Mouse (Mus musculus) left cerebral cortex, adult 8-10 months (tissue): Measurements from ENCODE around the gene Kbtbd2. TPM values are rescaled to one million over a fixed set of nuclear protein-coding genes. Genes with fewer than 3 reads are reported as not detected.

Experiments used
- DNase-seq, 2 experiments: peaks; one replicate each; pipeline ENCODE4 v3.0.0; 2022; ENCODE audit warnings: low spot score in 2 of 2
- total RNA-seq, 4 experiments: library from RNA; stranded (reverse); gene quantifications; 2 replicates each; pipeline ENCODE4 v1.2.4; 2022

Gene Kbtbd2
- 10 to 100 TPM; 56.2 to 67.0 (median 59.8) TPM for total RNA-seq

DNA sequence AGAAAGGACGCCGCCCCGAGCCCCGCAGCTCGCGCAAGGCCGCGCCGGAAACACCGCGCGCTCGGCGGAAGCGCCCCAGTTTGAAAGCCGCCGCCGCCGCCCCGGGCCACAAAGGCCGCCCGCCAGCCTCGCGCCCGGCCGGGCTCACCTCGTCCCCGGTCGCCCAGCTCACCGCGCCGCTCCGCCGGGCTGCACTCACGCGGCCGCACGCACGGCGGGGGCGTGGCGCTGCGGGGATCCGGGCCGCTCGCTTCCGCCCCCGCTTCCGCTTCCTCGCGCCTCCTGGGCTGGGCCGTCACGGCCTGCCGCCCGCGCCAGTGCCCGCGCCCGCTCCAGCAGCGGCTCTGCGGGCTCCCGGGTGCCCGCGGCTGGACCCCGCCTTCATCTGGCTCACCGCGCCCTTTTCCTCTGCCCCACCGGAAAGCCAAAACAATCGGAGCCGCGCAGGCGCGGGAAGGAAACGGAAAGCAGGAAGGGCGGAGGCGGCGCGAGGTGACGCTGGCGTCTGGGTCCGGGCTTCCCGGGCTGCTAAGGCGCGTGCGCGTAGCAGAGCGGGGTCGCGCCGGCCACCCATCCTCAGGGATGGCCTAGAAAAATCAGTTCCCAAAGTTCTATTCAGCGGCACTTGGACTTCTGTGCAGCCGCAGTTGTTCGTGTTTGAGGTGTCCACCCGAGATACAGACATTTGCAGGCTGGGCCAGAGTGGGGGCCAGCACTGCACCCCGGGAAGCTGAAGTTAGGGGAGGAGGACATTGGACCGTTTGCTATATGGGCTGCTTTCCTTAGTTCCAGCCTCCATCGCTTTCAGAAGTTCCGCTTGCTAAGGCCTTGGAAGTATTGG, at the start of gene Kbtbd2:
Gene Kbtbd2 (minus strand): TSS at position 503 of the 841 bp plus-strand sequence.
- DNase-seq, result peak; percentile 91 to 92

GRCm38 (mm10) chr6:56844365-56844764, 46.8 kb upstream of the Kbtbd2 start:
- DNase-seq, result no peak

- DNase-seq, result no peak
These were observed 45.6 kb upstream of the Kbtbd2 start for GRCm38 (mm10) chr6:56843229-56843628.

DNA sequence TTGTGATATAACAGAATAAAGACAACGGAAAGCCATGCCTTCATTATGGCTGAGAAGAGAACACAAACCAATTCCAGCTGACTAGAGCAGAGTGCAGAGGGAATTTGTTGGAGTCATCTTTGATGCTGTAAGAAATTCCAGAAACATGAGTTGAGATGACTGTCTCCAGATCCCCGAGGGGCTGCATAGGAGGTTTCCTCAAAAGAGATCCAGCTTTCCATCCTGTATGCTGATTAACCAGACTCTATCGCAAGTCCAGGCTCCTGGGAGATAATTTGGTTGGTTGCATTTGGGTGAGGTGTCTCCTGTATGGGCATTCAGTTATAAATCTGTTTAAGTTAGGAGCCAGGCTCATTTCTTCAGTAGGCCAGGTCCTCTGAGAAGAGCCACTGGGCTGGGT, 40.0 kb upstream of the Kbtbd2 start:
- no peak for DNase-seq

GRCm38 (mm10) chr6:56837166-56837565, 39.6 kb upstream of the Kbtbd2 start:
- no peak for DNase-seq

DNA sequence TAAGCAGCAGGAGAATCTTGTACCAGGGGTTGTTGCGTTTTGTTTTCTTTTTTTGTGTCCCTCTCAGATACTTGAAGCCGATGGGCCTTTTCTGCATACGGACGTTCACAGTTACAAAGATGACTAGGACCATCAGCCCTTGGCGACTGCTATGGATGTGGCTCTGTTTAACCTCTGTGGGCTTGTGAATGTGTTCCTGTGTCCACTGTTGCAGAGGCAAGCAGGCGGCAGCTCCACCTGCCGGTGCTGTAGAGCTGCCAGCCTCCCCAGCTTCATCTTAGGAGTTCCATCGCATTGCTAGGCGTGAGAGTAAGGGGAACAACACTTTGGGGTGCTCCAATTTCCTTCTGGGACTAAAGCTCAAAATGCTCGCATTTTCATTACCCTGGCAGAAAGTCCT, 37.9 kb upstream of the Kbtbd2 start:
- no peak for DNase-seq

DNA sequence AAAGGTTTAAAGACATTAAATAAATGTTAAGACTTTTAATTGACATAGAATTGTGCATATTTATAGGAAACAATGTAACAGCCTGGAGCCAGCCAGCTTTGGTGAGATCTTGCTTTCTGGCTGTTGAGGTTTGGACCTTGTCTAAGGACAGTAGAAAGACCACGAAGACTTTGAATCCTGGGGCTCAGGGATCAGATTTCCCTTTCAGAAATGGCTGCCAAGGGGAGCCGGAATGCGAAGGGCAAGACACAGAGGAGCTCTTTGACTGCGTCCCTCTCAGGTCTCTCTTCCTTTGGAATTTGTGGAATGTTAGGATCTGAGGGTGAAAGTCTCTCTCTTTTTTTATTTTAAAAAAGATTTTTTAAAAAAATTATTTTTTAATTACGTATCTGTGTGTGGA, 37.2 kb upstream of the Kbtbd2 start:
- DNase-seq, result no peak

DNA sequence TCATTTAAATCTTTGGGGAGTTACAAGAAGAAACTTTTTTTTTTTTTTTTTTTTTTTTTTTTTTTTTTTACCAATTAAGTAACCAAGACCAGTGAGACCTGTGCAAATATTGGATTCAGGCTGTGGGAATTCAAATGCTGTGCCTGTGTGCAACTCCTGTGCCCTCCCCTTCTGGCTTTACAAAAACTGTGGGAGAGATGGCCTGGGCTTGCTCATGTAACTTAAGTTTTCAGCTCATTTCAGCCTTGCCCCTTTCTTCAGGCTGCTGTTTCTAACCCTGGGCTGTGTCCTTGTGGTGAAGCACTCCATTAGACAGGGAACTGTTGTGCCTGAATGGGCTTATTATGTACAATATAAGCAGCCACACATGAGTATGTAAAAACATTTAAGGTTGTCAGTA, 35.2 kb upstream of the Kbtbd2 start:
- no peak for DNase-seq

DNA sequence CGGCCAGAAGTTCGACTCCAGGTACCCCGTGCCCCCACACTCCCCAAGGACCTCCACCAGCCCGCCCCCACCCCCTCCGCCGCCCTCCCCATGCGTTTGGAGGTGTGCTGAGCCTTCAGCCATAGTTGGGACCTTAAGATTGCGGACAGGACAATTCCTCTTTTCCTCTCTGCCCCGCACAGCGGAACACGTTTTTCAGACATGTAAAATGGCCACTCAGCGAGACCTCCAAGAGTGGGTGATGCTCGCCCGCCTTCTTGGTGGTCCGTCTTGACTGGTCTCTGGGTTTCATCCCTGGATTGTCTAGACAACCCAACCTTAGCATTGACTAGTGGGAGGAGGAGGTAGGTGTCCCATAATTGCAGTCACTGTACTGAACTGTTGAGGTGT, 34.8 kb upstream of the Kbtbd2 start:
- DNase-seq, result no peak

GRCm38 (mm10) chr6:56831697-56832406, 34.2 kb upstream of the Kbtbd2 start, which contains the start of gene Fkbp9:
Gene Fkbp9, plus strand, starts transcription at chr6:56832059.
- peak; percentile 17 to 46 for DNase-seq

GRCm38 (mm10) chr6:56825657-56826056, 28.0 kb upstream of the Kbtbd2 start:
- DNase-seq, result no peak

DNA sequence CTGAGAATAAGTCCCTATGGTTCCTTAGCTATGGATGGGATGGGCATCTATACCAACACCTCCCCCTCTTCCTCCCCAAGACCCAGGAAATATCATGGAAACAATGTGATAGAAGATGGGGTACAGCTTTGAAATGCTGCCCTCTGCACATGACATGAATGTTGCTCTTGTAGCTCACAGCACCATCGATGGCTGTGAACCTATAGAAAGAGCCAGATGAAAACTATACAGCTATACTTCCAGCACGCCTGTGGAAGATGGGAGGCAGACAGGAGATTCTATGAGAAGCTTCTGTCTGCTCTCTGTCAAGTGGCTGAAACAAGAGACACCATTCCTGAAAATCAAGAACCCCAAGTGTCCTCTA, 21.5 kb upstream of the Kbtbd2 start:
- DNase-seq, result no peak

GRCm38 (mm10) chr6:56818436-56819123, 21.0 kb upstream of the Kbtbd2 start:
- DNase-seq, result no peak

DNA sequence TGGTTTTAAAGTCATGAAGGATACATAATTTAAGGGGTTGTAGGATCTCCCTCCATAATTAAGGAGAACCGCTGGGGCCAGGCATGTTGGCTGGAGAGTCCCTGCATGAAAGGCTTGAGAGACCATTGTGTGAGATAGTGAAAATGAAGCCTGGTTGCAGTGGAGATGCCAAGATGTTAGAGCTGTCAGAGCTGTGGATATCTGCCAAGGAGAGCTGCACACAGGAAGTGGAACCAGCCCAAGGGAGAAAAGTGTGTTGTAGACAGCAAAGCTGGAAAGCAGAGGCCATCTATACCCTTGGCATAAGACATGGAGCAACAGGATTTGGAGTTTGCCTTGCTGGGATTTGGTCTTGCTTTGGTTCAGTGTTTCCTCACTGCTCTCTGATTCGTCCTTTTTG, 15.7 kb upstream of the Kbtbd2 start:
- no peak for DNase-seq

GRCm38 (mm10) chr6:56808656-56809055, 11.0 kb upstream of the Kbtbd2 start:
- peak in 1 of 2 experiments; percentile 18 for DNase-seq

- DNase-seq, result peak in 1 of 2 experiments; percentile 59
These were observed 8.6 kb upstream of the Kbtbd2 start for GRCm38 (mm10) chr6:56806195-56806594.

DNA sequence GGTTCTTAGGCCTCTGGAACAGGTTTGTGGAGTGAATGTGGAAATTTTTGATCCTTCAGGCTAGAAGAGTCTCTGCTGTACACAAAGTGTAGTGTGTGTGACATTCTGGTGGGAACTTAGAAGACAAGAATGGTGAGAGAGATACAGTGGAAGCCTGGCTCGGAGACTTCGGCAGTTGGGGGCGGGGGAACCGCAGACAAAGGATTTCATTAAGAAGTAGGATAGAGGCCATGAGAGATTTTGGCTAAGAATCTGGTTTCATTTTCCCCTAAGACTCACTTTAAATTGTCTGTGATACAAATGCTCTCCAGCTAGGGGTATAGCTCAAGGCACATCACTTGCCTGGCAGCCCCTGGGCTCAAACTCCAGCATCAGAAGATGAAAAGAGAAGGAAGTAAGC, 7.4 kb upstream of the Kbtbd2 start:
- DNase-seq, result no peak

DNA sequence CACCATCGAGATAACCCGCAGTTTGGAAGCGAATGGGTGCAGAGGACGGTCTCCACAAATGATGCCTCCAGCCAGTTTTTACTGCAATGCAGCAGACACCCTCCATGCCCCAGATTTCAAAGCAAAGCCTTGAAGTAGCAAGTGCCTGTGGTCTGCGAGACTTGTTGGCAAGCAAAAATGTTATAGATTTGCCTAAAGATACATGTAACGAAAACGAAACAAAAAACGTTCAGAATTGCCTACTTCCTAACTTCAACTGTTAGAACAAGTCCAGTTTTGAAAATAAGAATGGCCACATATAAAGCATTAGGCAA, 496 bp upstream of the Kbtbd2 start:
- DNase-seq, result no peak

DNA sequence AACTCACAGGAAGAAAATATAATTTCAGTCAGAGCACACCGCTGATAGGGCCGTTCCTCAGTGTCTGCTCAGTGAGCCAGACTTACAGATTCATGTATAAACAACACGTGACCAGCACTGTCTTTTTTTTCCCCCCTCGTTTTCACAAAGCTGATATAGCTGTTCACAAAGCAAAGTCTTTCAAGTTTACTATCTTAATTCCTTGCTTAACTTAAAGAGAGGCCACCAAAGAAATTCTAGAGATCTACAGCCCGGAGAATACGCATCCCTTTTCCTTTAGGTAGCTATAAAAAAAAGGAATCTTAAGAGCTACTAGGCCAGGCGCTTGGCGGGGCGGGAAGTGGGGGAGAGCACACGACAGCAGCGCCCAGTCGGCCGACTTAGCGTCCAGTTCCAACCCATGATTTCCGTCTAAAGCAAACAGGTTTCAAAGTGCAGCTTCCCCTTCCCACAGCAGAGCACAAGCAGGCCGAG, 908 bp downstream of the Kbtbd2 start:
- DNase-seq, result no peak

DNA sequence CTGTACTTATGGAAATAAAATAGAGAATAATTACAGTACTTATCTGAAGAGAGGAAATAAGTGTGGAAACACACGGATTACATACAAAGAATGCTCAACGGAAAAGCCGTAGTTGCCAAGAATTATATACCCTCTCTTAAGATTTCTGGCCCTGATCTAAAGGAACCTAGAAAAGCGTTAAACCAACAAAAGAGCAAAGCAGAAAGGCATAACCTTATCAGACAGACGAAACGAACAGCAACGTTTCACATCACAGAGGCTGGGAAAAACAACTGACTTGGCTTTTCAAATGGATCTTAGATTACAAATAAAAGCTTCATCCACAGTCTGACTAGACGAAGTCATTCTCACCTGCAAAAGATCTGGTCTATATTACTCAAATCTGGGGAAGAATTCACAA, 1.4 kb downstream of the Kbtbd2 start:
- DNase-seq, result no peak

DNA sequence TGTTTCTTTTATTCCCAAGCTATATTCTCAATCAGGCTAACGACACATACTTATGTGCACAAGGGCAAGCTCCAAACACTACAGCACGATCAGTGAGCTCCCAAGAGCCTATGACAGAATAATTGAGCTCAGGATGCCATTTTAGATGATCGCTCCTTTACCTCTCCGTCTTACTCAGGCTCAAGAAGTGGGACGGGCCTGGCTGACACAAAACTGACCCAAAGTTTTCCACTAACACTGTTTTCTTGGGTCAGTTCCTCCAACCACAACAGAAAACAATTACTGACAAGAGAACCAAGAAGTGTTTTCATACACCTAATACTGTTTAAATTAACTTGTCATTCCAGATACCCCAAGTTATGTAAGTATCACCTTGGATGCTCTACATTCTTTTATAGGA, 2.8 kb downstream of the Kbtbd2 start:
- no peak for DNase-seq

GRCm38 (mm10) chr6:56789336-56789735, 8.3 kb downstream of the Kbtbd2 start:
- DNase-seq, result no peak
